Mouse (Mus musculus) T-cell, adult 66 days (primary cell): ENCODE measurements around the gene Ntsr1. TPM values are rescaled to one million over a fixed set of nuclear protein-coding genes. Genes with fewer than 3 reads are reported as not detected.

Experiments used
- total RNA-seq, 2 experiments: library from RNA; stranded (reverse); gene quantifications; 3 replicates in 1 of 2; 4 replicates in 1 of 2; pipeline ENCODE4 v1.2.4; 2023

Gene Ntsr1
- not detected for total RNA-seq

DNA sequence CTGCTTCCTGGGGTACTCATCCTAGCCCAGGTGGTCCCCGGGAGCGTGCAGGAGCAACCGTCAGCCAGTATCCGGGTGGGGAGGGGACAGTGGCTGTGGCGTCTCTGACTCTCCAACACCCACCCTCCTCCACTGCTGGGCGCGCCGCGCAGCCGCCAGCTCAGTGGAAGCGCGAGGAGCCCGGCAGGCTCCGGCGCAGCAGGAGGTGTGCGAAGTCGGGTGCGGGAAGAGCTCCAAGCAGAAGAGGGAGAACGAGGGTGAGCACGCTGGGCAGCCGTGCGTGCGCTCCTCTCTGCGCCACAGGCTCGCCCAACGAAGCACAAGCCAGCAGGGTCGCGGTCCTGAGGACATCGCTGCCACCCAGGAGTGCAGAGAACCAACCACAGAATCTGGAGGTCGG lies at the start of gene Ntsr1:
Ntsr1 (plus strand) TSS at position 236 of the 400 bp plus-strand sequence.

DNA sequence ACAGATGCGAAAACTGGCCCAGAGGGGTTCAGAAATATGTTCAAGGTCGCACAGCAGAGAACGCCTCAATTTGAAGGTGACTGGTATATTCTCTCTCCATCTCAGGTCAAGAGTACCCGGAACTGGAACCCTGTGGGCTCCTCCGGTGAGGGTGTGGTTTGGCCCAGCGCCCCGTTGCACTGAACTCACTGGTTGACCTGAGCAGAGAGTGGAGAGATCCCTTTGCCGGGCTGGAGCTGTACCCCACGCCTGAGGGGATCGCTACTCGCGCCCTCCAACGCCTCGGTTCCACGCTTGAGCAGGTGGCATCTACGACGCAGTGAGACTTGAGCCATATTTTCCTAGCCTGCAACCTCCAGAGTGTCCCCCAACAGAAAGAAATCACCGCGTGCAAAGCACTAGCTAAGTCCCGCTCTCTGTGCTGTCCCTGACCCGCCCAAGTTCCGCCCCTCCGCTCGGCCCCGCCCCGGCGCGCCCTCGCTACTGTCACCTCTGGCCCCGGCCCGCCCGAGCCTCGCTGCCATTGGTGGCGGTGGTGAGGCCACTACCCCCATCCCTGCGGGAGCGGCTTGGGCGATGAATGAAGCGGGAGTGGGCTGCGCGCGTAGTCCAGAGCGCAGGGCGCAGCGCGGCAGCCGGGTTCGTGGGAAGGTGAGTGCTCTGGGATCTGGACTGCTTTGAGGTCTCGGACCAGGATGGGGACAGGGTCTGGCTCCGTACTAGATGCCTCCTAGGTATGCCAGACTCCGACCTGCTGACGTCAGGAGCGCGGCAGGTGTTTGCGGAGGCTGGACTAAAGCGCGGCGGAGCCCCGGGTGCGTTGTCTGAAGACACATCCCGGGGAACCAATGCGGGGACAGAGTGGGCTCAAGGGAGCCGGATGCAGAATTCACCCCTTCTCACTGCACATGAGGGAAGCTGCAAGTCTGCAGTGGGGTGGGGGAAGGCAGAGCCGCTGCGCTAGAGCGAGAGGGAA lies 43.8 kb upstream of the Ntsr1 start, which contains the start of gene Slco4a1:
Slco4a1 (plus strand) TSS at position 523 of the 976 bp plus-strand sequence.

DNA sequence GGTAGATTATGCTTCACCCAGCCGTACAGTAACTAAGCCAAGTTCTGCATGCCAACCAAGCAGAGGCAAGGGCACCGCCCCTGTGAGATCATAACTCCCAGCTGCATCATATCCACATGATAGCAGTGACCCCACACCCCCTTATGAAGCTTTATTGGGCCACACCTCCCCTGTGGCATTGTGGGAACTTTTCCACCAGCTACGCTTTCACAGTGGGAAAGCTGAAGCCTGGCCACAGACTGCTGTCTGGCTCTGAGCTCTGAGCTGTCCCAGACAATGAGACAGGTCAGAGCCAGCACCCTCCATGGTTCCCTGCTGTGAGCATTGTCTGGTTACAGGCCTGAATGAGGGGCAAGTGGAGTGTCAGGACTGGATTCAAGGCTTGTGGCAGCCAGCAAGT lies 81.2 kb downstream of the Ntsr1 start, which contains the start of gene Mrgbp:
Mrgbp (plus strand) TSS at position 303 of the 400 bp plus-strand sequence.

DNA sequence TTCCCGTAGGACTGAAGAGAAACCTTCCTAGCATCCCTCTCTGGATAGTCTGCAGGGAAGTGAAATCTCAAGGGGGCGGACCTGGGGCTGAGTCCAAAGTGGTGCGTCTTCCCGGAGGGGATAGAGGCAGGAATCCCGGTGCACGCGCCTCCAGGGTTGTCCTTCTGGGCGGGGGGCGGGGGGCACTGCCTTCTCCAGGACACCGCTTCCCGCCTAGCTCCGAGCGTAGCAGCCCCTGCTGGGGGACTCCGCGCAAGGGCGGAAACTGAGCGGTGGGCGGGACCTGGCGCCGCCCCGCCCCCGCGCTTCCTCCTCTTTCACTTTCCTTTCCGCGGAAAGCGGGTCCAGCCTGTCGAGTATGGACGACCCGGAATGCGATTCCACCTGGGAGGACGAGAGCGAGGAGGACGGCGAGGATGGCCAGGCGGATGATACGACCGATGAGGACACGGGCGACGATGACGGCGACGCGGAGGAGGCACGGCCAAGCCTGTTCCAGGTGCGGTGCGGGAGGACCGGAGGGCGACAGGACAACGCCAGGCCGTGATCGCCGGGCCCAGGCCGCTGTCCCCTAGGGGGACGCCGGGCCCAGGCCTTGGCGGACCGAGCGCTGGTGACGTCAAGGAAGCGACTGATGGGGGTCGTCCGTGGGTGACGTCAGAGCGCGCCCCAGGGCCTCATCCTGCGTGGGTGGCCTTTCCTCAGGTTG lies 89.5 kb downstream of the Ntsr1 start, which contains the start of gene Ogfr:
Ogfr (plus strand) TSS at position 123 of the 709 bp plus-strand sequence.

Other genes with a start within 250 kb of the Ntsr1 start
- gene Rps21, start 242.6 kb upstream of the Ntsr1 start, total RNA-seq, result 1,000 to 10,000 TPM; 2,687 to 2,790 TPM
- 10 to 100 TPM; 35.0 to 41.0 TPM for gene Cables2, start 226.5 kb upstream of the Ntsr1 start, total RNA-seq
- not detected for gene Rbbp8nl, start 210.1 kb upstream of the Ntsr1 start, total RNA-seq
- not detected for gene Gata5, start 165.3 kb upstream of the Ntsr1 start, total RNA-seq
- 1 to 10 TPM; 3.2 to 3.6 TPM for gene Slco4a1, start 43.7 kb upstream of the Ntsr1 start, total RNA-seq
- 10 to 100 TPM; 42.6 to 47.0 TPM for gene Mrgbp, start 81.3 kb downstream of the Ntsr1 start, total RNA-seq
- gene Ogfr, start 89.3 kb downstream of the Ntsr1 start, total RNA-seq, result 100 to 1,000 TPM in 1 of 2 experiments, 10 to 100 TPM in 1; 94.7 to 108 TPM
- gene Col9a3, start 97.8 kb downstream of the Ntsr1 start, total RNA-seq, result 1 to 10 TPM; 2.5 to 3.8 TPM
- under 1 TPM; 0.38 to 0.56 TPM for gene Tcfl5, start 142.7 kb downstream of the Ntsr1 start, total RNA-seq
- gene Dido1, start 210.0 kb downstream of the Ntsr1 start, total RNA-seq, result 100 to 1,000 TPM; 102 to 107 TPM
- gene Gid8, start 210.1 kb downstream of the Ntsr1 start, total RNA-seq, result 10 to 100 TPM; 49.2 to 52.7 TPM
- 10 to 100 TPM; 89.8 to 96.5 TPM for gene Slc17a9, start 225.3 kb downstream of the Ntsr1 start, total RNA-seq